Mouse (Mus musculus): ENCODE measurements around the gene Gtf2h3.

The Gtf2h3 gene

GRCm38 (mm10) chr5:124636694-124637093 is 57.8 kb downstream of the Gtf2h3 start:
- DNase-seq (ENCODE audit: low read depth, low spot score), result no peak

- DNase-seq (ENCODE audit: low read depth, low spot score), result peak; percentile 77
These were observed 58.4 kb downstream of the Gtf2h3 start for GRCm38 (mm10) chr5:124637300-124637699.

GRCm38 (mm10) chr5:124637836-124638235 is 58.9 kb downstream of the Gtf2h3 start:
- DNase-seq (ENCODE audit: low read depth, low spot score), result peak; percentile 30

Measured in CD4-positive, CD25-positive, alpha-beta regulatory T cell, adult 2 months (primary cell).